Mouse (Mus musculus): ENCODE results near the gene Gfral.

Gfral gene

GRCm38 (mm10) chr9:76168355-76168754, 45.1 kb downstream of the Gfral start:
- no peak for TF ChIP-seq GATA4 (IDR thresholded peaks at IDR 0.05; ENCODE audit: insufficient replicate concordance, low read length)

GRCm38 (mm10) chr9:76162446-76162845, 51.0 kb downstream of the Gfral start:
- no peak for TF ChIP-seq GATA4 (IDR thresholded peaks at IDR 0.05; ENCODE audit: insufficient replicate concordance, low read length)

- no peak for TF ChIP-seq GATA4 (IDR thresholded peaks at IDR 0.05; ENCODE audit: insufficient replicate concordance, low read length)
Measured at GRCm38 (mm10) chr9:76145593-76145992, 67.9 kb downstream of the Gfral start.

- TF ChIP-seq GATA4 (IDR thresholded peaks at IDR 0.05; ENCODE audit: insufficient replicate concordance, low read length) = no peak
Measured at GRCm38 (mm10) chr9:76138378-76139109, 74.9 kb downstream of the Gfral start.

- TF ChIP-seq GATA4 (IDR thresholded peaks at IDR 0.05; ENCODE audit: insufficient replicate concordance, low read length) = no peak
Measured at GRCm38 (mm10) chr9:76134042-76134441, 79.4 kb downstream of the Gfral start.

GRCm38 (mm10) chr9:76129353-76129752, 84.1 kb downstream of the Gfral start:
- no peak for TF ChIP-seq GATA4 (IDR thresholded peaks at IDR 0.05; ENCODE audit: insufficient replicate concordance, low read length)

GRCm38 (mm10) chr9:76124249-76124648, 89.2 kb downstream of the Gfral start:
- TF ChIP-seq GATA4 (IDR thresholded peaks at IDR 0.05; ENCODE audit: insufficient replicate concordance, low read length) = no peak

Data from liver, adult (tissue).